Mouse (Mus musculus) cerebellum, postnatal 10 days (tissue): ENCODE measurements around the gene Hnrnpdl.
A peak's percentile ranks its signal among the peaks of the same experiment; 100 is the strongest.

Source experiments
- DNase-seq, 2 experiments: peaks; one replicate each; pipeline ENCODE4 v3.0.0; 2021; ENCODE audit warnings: mixed read lengths in 2 of 2

Hnrnpdl gene

DNA sequence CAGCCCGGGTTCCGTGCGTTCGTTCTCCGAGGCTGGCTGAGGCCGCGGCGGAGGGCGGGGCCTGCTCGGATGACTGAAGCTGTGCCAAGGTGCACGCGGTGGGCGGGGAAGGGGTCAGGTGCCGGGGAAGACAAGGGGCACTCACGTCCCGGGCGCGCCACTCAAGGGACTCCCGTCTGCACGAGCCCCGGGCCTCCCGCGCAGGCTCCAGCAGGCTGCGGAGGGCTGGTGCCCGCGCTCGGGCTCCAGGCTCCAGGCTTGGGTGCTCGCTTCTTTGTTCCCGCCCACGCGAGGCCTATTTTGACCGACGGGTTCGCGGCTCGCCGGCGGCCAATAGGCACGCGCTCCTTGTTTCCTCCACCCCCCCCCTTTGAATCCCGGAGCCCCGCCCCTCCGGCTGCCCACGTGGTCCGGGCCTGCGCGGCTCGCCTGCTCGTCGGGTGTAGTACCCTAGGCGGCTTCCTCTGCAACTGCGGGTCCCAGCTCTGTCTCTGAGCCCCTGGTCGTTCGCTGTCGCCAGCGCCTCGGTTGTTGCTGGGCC, at the start of gene Hnrnpdl, which contains the start of gene Enoph1:
Gene Hnrnpdl, minus strand, starts transcription at position 63 of the 541 bp plus-strand sequence.
Gene Enoph1, plus strand, starts transcription at position 384 of the 541 bp plus-strand sequence.
- DNase-seq: peak; percentile 97

DNA sequence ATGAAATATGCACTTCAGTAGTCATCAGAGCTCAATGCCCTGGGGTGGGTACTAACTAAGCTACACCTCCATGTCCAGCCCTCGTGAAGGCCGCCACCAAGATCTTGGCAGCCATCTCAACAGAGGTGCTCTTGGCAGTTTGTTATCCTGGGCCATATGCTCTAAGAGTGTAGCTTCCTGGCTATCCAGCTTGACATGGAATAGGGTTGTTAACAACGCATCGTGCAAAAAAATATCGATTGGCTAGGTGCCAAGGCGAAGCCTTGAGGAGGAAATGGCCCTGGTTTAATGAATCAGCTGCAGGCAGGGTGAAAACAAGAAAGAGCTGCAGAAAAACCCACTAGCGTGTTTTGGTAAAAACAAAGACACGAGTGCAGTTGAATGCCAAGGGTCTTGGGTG, 45.6 kb upstream of the Hnrnpdl start:
- DNase-seq: peak; percentile 70 to 71

DNA sequence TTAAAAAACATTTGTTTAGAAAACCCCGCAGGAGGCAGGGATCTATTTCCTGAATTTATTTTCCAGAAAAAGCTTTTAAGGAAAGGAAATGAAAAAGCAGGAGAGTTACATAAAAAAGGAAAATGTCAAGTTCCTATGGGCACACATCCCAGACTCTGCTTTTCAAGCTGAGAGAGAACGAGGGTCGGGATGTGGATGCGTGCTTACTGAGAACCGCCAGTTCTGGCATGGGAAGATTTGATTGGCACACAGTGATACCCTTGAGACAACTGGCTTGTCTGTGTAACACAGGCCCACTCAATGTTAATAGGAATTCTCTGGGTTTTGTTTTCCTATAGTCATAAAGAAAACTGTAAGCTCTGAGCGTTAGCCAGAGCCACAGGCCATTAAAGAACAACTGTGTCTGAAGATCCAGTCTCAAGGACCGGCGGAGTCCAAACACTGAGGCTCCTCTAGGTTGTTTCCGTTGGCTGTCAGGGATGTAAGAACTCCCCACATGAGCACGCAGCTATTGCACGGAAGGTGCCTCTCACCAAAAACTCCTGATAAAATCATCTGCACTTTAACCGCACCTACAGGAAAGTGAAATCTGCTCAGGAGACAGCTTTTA, 44.6 kb upstream of the Hnrnpdl start:
- peak; percentile 39 to 57 for DNase-seq

- DNase-seq: no peak
These were observed 42.5 kb upstream of the Hnrnpdl start for GRCm38 (mm10) chr5:100082006-100082405.

DNA sequence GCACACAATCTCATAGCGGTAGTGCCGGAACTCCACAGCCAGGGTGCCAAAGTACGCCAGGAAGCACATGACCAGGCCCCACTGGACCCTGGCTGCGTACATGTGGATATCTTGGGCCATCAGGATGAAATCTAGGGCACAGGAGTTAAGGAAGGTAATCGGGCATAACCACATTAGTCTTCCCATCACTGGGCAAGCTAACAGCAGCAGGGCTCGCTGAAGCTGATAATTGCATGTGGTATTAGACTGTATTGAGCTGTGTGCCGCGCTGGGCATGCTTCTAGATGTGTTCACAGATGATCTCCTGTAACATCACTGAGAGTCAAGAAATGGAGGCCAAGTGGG, 40.4 kb upstream of the Hnrnpdl start:
- DNase-seq: peak in 1 of 2 experiments; percentile 37

- DNase-seq: peak; percentile 67 to 68
These were observed 39.8 kb upstream of the Hnrnpdl start for GRCm38 (mm10) chr5:100079040-100079930.

- peak; percentile 67 to 74 for DNase-seq
These were observed 35.1 kb upstream of the Hnrnpdl start for GRCm38 (mm10) chr5:100074571-100074970.

DNA sequence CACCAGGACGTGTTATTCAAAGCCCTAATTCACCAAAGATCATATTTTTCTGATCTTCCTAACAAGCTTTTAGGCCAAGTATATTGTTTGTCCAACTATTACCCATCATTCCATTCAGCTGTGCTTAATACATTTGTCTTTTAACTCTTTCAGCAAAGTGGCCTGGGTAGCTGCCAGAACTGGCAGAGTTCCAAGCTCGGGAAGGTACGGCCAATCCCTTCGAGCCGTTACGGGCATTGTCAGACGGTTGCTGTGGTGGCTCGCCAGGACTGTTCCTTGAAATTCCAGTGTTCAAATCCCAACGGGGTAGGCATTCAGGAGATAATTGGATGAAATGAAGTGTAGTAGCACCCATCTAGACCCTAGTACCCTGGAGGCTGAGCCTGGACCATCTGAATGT, 33.1 kb upstream of the Hnrnpdl start:
- DNase-seq: peak; percentile 51 to 53

DNA sequence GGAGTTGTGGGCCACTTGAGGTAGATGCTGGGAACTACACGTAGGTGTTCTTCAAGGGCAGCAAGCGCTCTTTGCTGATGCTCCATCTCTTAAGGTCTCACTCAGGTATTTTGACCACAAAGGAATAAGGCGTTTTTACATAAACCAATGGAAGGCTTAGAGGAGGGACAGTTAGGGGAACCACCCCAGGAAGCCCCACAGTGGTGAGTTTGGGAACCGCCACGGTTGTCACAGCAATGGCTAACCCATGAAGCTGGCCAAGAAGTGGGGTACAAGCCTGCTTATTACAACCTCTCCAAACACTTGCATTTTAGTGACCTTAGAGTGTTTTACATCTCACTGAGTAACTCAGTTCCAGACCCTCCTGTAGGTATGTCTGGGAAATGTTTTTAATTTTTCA, 32.1 kb upstream of the Hnrnpdl start:
- DNase-seq: peak in 1 of 2 experiments; percentile 54

GRCm38 (mm10) chr5:100070255-100070654, 30.8 kb upstream of the Hnrnpdl start:
- DNase-seq: peak; percentile 91 to 94

DNA sequence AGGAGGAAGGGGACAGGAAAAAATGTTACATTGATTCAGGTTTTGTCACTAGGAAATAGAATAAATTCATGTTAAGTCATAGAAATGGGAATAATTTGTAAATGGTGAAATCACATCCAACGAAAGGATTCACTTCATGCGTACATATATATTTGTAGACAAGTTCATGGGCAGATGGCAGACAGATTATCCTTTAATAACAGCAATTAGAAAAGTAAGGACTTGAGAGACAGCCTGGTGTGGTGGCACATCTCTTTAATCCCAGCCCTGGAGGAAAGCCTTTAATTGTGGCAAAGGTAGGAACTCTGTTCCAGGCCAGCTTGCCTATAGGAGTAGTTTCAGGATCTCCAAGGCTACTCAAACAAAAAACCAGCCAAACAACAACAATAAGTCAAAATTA, 30.1 kb upstream of the Hnrnpdl start:
- DNase-seq: no peak

GRCm38 (mm10) chr5:100067579-100067978, 28.1 kb upstream of the Hnrnpdl start:
- DNase-seq: no peak

- no peak for DNase-seq
These were observed 21.4 kb upstream of the Hnrnpdl start for GRCm38 (mm10) chr5:100060876-100061275.

- DNase-seq: no peak
These were observed 19.9 kb upstream of the Hnrnpdl start for GRCm38 (mm10) chr5:100059326-100059725.

GRCm38 (mm10) chr5:100058729-100059128, 19.3 kb upstream of the Hnrnpdl start:
- no peak for DNase-seq

GRCm38 (mm10) chr5:100057461-100058209, 18.2 kb upstream of the Hnrnpdl start:
- DNase-seq: no peak

- no peak for DNase-seq
These were observed 16.5 kb upstream of the Hnrnpdl start for GRCm38 (mm10) chr5:100055866-100056369.

GRCm38 (mm10) chr5:100054807-100055547, 15.5 kb upstream of the Hnrnpdl start:
- DNase-seq: no peak

DNA sequence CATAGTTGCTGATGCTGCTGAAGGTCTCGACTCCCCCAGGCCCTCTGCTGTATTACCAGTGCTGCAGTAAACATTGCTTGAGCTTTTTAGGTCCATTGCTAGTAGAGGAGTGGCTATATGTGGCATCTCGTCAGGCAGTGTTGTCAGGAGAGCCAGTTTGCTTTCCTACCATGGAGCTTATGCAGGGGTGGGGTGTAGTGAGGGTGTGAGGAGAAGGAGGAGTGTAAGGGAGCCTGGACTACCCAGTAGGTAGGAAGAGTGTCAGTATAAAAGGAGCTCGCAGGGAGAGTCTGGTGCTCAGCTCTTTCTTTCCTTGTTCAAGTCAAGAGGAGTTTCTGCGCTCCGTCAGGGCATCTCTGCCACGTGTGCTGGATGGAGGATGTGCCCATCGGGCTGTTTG, 13.3 kb upstream of the Hnrnpdl start:
- DNase-seq: no peak

DNA sequence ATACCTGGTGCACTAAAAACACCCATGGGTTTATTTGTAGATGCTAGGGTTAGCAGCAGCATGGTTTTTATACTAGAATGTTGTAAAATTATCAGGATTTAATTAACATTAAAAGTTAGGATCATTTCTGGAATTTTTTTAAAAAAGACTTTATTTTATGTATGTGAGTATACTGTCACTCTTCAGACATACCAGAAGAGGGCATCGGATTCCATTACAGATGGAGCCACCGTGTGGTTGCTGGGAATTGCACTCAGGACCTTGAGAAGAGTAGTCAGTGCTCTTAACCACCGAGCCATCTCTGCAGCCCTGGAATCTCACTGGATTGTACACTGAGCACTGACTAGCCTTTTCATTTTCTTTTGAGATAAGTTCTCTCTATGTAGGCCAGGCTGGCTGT, 10.4 kb upstream of the Hnrnpdl start:
- no peak for DNase-seq

GRCm38 (mm10) chr5:100047871-100048270, 8.4 kb upstream of the Hnrnpdl start:
- peak; percentile 50 to 52 for DNase-seq

DNA sequence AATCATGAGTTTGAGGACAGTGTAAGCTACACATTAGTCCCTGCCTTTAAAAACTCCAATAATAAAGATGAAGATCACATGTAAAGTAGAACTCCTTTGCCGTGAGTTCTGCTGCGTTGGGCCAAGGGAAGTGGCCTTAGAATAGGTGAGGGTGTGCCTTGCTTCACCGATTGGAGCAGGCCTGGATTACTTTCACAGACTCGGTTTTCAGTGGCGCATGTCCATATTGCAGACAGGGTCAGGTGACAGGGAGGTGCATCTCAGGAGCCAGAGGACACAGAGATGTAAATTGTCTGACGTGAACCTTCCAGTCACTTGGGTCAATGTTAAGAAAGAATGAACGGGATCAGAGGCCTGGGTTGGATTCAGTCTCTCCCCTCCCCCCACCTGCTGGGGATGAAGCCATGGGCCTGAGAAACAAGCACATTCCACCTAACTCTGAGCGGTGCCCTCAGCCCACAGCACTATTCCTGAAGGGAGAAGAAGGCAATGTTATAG, 7.7 kb upstream of the Hnrnpdl start:
- peak in 1 of 2 experiments; percentile 28 for DNase-seq
